Mouse (Mus musculus) liver, embryonic 13.5 days (tissue): ENCODE results near the gene Prr13. TPM values are rescaled to one million over a fixed set of nuclear protein-coding genes. Genes with fewer than 3 reads are reported as not detected.

Source experiments
- ATAC-seq: fragments of 200-750 bp; cut with Nextera tagmentation; 2 replicates; pipeline ENCODE4 v1.8.0; 2017; ENCODE audit warnings: low read depth, mild to moderate bottlenecking, moderate number of reproducible peaks, moderate library complexity
- DNase-seq: peaks from one replicate; pipeline ENCODE4 v3.0.0; 2022
- H3K27ac ChIP-seq: fragments of 300-500 bp; sonication (generic); 2 replicates; pipeline ENCODE4 v1.5.1; 2015; ENCODE audit warnings: moderate library complexity, mild to moderate bottlenecking, inconsistent platforms
- H3K27me3 ChIP-seq: fragments of 300-500 bp; sonication (generic); 2 replicates; pipeline ENCODE4 v1.6.1; 2015; ENCODE audit warnings: mild to moderate bottlenecking, inconsistent platforms
- H3K36me3 ChIP-seq: fragments of 300-500 bp; sonication (generic); 2 replicates; pipeline ENCODE4 v1.6.1; 2015; ENCODE audit warnings: mild to moderate bottlenecking, inconsistent platforms
- H3K4me1 ChIP-seq: fragments of 300-500 bp; sonication (generic); replicated peaks from 2 replicates; pipeline ENCODE4 v1.6.1; 2015; ENCODE audit warnings: inconsistent platforms
- H3K4me2 ChIP-seq: fragments of 300-500 bp; sonication (generic); 2 replicates; pipeline ENCODE4 v1.6.1; 2015; ENCODE audit warnings: inconsistent platforms, mild to moderate bottlenecking, moderate library complexity
- H3K4me3 ChIP-seq: fragments of 300-500 bp; sonication (generic); replicated peaks from 2 replicates; pipeline ENCODE4 v1.5.1; 2015; ENCODE audit warnings: mild to moderate bottlenecking, inconsistent platforms
- H3K9ac ChIP-seq: fragments of 300-500 bp; sonication (generic); 2 replicates; pipeline ENCODE4 v1.6.1; 2015; ENCODE audit warnings: mild to moderate bottlenecking, inconsistent platforms
- H3K9me3 ChIP-seq: fragments of 300-500 bp; sonication (generic); replicated peaks from 2 replicates; pipeline ENCODE4 v1.6.1; 2016; ENCODE audit warnings: inconsistent platforms
- WGBS: fragments of 180-500 bp; shearing (Covaris S2); methylation state at CpG from one replicate; pipeline ENCODE4 v1.1.7; 2015; ENCODE audit not compliant: insufficient replicate concordance; 5-methylcytosine and 5-hydroxymethylcytosine counted together
- polyA plus RNA-seq: library from polyadenylated mRNA; unstranded; fragments of >200 nt; fragmentation: Nextera tagmentation; extraction: Ambion mirVana; gene quantifications from 2 replicates; pipeline ENCODE4 v1.2.1, GENCODE M21; 2015

The Prr13 gene
- polyA plus RNA-seq, result 108 and 112 TPM in 2 replicates

DNA sequence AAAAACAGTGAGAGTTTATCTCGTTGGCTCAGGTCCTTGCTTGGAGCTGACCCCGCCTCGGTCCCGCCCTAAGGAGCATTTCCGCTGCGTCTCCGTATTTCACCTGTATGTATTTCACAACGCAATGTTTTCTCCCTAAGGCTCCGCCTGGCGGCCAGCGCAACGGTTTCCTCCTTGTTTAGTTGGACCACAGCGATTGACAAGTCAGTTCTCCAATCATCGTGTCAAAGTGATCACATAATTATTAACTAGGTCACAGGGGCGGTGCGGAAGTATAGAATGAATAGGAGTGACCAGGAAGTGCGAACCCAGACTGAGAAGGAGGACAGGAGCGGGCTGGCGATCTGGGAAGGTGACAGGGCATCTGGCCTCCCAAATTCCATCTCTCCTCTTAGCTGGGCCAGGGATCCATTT, at the start of gene Prr13:
Gene Prr13, plus strand, starts transcription at position 125 of the 414 bp plus-strand sequence.
- Histone ChIP-seq H3K27ac (peak within 1 kb of the TSS; percentile 90), H3K4me2 (peak within 1 kb of the TSS; percentile 83), H3K4me1 (peaks cover 66% of the 10 kb centered on the region), H3K27me3 (no peaks in the 10 kb centered on the region), H3K36me3 (peaks cover 19% of the 10 kb centered on the region), H3K4me3 (peak within 1 kb of the TSS; percentile 64), H3K9ac (peak within 1 kb of the TSS; percentile 73), H3K9me3 (no peaks in the 10 kb centered on the region)
- ATAC-seq (peak; percentile 79), DNase-seq (peak; percentile 89)
- WGBS, result under 1% methylated on average over 19 of the region's 19 CpGs

GRCm38 (mm10) chr15:102409286-102409685, 49.5 kb upstream of the Prr13 start:
- ATAC-seq, result no peak
- no peaks in the 10 kb centered on the region for H3K27me3 ChIP-seq
- 91% methylated on average over 3 of the region's 3 CpGs for WGBS
- H3K27ac ChIP-seq, result peak overlapping the region; percentile 48
- peak overlapping the region; percentile 38 for H3K4me2 ChIP-seq
- no peak for DNase-seq
- peaks cover 65% of the 10 kb centered on the region for H3K36me3 ChIP-seq
- peak overlapping the region; percentile 20; the same call in 1 of the 2 replicates for H3K4me3 ChIP-seq
- H3K9ac ChIP-seq, result peak overlapping the region; percentile 35
- no peaks in the 10 kb centered on the region for H3K9me3 ChIP-seq
- H3K4me1 ChIP-seq, result peaks cover 64% of the 10 kb centered on the region

GRCm38 (mm10) chr15:102411077-102411476, 47.8 kb upstream of the Prr13 start:
- ATAC-seq (no peak), DNase-seq (no peak)
- peak overlapping the region; percentile 38 for H3K4me2 ChIP-seq
- WGBS, result 89% methylated on average over 1 of the region's 1 CpGs
- peaks cover 71% of the 10 kb centered on the region for H3K36me3 ChIP-seq
- H3K9me3 ChIP-seq, result no peaks in the 10 kb centered on the region
- no peaks in the 10 kb centered on the region for H3K27me3 ChIP-seq
- peaks cover 58% of the 10 kb centered on the region for H3K4me1 ChIP-seq
- 0 out of 2 replicates have a peak overlapping the region, but pooled peaks have one; percentile 20 for H3K4me3 ChIP-seq
- 0 out of 2 replicates have a peak overlapping the region, but pooled peaks have one; percentile 4 for H3K9ac ChIP-seq
- H3K27ac ChIP-seq, result no peak overlapping the region

GRCm38 (mm10) chr15:102413687-102414086, 45.1 kb upstream of the Prr13 start:
- Histone ChIP-seq H3K27me3 (no peaks in the 10 kb centered on the region), H3K36me3 (peaks cover 74% of the 10 kb centered on the region), H3K4me2 (no peak overlapping the region), H3K9ac (no peak overlapping the region), H3K4me3 (no peak overlapping the region), H3K27ac (no peak overlapping the region), H3K9me3 (no peaks in the 10 kb centered on the region), H3K4me1 (peaks cover 40% of the 10 kb centered on the region)
- DNase-seq, result no peak
- ATAC-seq, result no peak

DNA sequence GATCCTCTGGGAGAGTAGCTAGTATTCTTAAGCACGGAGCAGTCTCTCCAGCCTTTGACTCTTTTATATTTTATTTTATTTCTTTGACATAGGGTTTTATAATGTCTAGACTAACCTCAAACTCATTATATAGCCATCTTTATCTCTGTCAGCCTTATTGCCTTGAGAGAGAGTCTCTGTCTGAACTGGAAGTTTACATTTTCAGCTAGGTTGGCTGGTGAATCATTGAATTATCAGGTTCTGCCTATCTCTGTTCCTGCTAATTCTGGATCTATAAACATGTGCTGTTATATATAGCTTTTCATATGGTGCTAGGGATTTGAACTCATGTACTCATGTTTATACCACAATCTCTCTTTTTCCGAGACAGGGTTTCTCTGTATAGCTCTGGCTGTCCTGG, 41.3 kb upstream of the Prr13 start:
- Histone ChIP-seq H3K4me1 (peaks cover 8% of the 10 kb centered on the region), H3K36me3 (peaks cover 52% of the 10 kb centered on the region), H3K9ac (no peak overlapping the region), H3K27ac (no peak overlapping the region), H3K4me3 (no peak overlapping the region), H3K4me2 (no peak overlapping the region), H3K27me3 (no peaks in the 10 kb centered on the region), H3K9me3 (no peaks in the 10 kb centered on the region)
- DNase-seq (no peak), ATAC-seq (no peak)
- WGBS, result 89% methylated on average over 2 of the region's 2 CpGs

- Histone ChIP-seq H3K27me3 (no peaks in the 10 kb centered on the region), H3K9me3 (no peaks in the 10 kb centered on the region), H3K9ac (no peak overlapping the region), H3K36me3 (peaks cover 61% of the 10 kb centered on the region), H3K27ac (no peak overlapping the region), H3K4me2 (no peak overlapping the region), H3K4me1 (0 out of 2 replicates have a peak, but pooled peaks cover 4% of the 10 kb centered on the region), H3K4me3 (no peak overlapping the region)
- ATAC-seq (no peak), DNase-seq (no peak)
- WGBS, result 33% methylated on average over 1 of the region's 1 CpGs
Observed at GRCm38 (mm10) chr15:102420986-102421385, 37.8 kb upstream of the Prr13 start.

DNA sequence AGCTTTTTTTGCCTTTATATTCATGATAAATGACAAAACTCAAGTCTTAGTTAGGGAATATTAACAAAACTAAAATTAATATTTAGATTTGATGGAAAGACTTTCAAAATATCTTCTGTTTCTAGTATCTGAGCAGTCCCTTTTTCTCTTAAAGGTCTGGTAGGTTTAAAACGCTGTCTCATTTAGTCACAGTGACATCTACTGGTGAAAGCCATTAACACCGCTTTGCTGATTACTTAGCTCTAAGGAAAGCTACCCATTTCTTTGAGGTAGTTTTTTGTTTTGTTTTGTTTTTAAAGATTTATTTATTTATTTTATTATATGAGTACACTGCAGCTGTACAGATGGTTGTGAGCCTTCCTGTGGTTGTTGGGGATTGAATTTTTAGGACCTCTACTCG, 37.4 kb upstream of the Prr13 start:
- no peak overlapping the region for H3K9ac ChIP-seq
- H3K27ac ChIP-seq, result no peak overlapping the region
- ATAC-seq, result no peak
- H3K36me3 ChIP-seq, result peaks cover 63% of the 10 kb centered on the region
- H3K4me3 ChIP-seq, result no peak overlapping the region
- WGBS, result 60% methylated on average over 3 of the region's 3 CpGs
- no peak for DNase-seq
- no peaks in the 10 kb centered on the region for H3K27me3 ChIP-seq
- 0 out of 2 replicates have a peak, but pooled peaks cover 4% of the 10 kb centered on the region for H3K4me1 ChIP-seq
- H3K4me2 ChIP-seq, result no peak overlapping the region
- H3K9me3 ChIP-seq, result no peaks in the 10 kb centered on the region

- DNase-seq (no peak), ATAC-seq (no peak)
- H3K9ac ChIP-seq, result no peak overlapping the region
- peaks cover 72% of the 10 kb centered on the region for H3K36me3 ChIP-seq
- H3K4me1 ChIP-seq, result 0 out of 2 replicates have a peak, but pooled peaks cover 4% of the 10 kb centered on the region
- H3K27me3 ChIP-seq, result no peaks in the 10 kb centered on the region
- H3K4me3 ChIP-seq, result no peak overlapping the region
- 79% methylated on average over 2 of the region's 2 CpGs for WGBS
- no peak overlapping the region for H3K27ac ChIP-seq
- H3K4me2 ChIP-seq, result no peak overlapping the region
- no peaks in the 10 kb centered on the region for H3K9me3 ChIP-seq
Observed at GRCm38 (mm10) chr15:102423602-102424240, 35.1 kb upstream of the Prr13 start.

DNA sequence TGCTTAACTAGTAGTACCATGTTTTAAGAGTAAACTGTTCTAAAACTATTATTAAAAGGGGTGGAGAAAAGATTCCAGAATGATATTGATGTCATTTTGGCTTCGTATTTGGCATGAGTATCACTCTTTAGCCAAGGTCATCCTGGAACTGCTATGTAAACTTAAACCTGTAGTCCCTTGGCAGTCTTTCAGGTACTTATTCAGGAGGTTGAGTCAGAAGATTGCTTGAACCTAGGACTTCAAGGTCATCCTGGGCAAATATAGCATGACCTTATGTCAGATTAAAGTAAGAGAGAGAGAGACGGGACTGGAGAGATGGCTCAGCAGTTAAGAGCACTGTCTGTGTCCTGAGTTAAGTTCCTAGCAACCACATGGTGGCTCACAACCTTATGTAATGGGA, 34.2 kb upstream of the Prr13 start:
- Histone ChIP-seq H3K4me3 (no peak overlapping the region), H3K27ac (no peak overlapping the region), H3K36me3 (peaks cover 72% of the 10 kb centered on the region), H3K4me2 (no peak overlapping the region), H3K4me1 (no peaks in the 10 kb centered on the region), H3K27me3 (no peaks in the 10 kb centered on the region), H3K9ac (no peak overlapping the region), H3K9me3 (no peaks in the 10 kb centered on the region)
- DNase-seq, result no peak
- no peak for ATAC-seq
- WGBS, result 80% methylated on average over 2 of the region's 2 CpGs

DNA sequence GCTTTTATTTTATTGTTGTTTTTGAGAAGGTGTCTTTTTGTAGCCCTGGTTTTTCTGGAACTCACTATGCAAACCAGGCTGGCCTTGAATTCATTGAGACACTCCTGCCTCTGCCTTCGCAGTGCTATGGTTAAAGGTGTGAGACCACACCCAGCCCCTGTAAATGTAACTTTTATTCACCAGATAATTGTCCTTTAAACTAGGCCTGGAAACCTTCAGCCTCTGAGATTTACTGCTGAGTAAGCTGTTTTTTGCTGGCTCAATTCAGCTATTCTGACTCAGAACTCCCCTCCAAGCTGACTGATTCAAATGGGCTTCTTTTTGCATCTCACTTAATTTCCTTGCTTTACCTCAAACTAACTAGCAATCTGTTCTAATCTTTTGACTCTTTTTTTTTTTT, 31.9 kb upstream of the Prr13 start:
- no peak overlapping the region for H3K27ac ChIP-seq
- no peak overlapping the region for H3K9ac ChIP-seq
- no peak for ATAC-seq
- WGBS, result 91% methylated on average over 1 of the region's 1 CpGs
- no peak overlapping the region for H3K4me2 ChIP-seq
- H3K9me3 ChIP-seq, result no peaks in the 10 kb centered on the region
- H3K4me1 ChIP-seq, result no peaks in the 10 kb centered on the region
- peaks cover 90% of the 10 kb centered on the region for H3K36me3 ChIP-seq
- no peaks in the 10 kb centered on the region for H3K27me3 ChIP-seq
- H3K4me3 ChIP-seq, result no peak overlapping the region
- no peak for DNase-seq

- WGBS, result 64% methylated on average over 1 of the region's 1 CpGs
- Histone ChIP-seq H3K4me3 (no peak overlapping the region), H3K36me3 (peaks cover 83% of the 10 kb centered on the region), H3K9me3 (no peaks in the 10 kb centered on the region), H3K4me1 (no peaks in the 10 kb centered on the region), H3K27ac (no peak overlapping the region), H3K4me2 (no peak overlapping the region), H3K27me3 (no peaks in the 10 kb centered on the region), H3K9ac (no peak overlapping the region)
- DNase-seq (no peak), ATAC-seq (no peak)
Observed at GRCm38 (mm10) chr15:102432046-102432445, 26.8 kb upstream of the Prr13 start.

- Histone ChIP-seq H3K27ac (no peak overlapping the region), H3K36me3 (peaks cover 72% of the 10 kb centered on the region), H3K4me2 (no peak overlapping the region), H3K27me3 (no peaks in the 10 kb centered on the region), H3K4me1 (no peaks in the 10 kb centered on the region), H3K4me3 (no peak overlapping the region), H3K9ac (no peak overlapping the region), H3K9me3 (no peaks in the 10 kb centered on the region)
- no peak for ATAC-seq
- WGBS, result 80% methylated on average over 4 of the region's 4 CpGs
- no peak for DNase-seq
Observed at GRCm38 (mm10) chr15:102433173-102433572, 25.7 kb upstream of the Prr13 start.
